Mouse (Mus musculus) spleen, adult 10 weeks (tissue): ENCODE results near the gene Tomm5. TPM values are rescaled to one million over a fixed set of nuclear protein-coding genes. Genes with fewer than 3 reads are reported as not detected.

Experiments
- polyA plus RNA-seq: library from polyadenylated mRNA; stranded (reverse); fragments of 350-450 nt; fragmentation: Illumina TruSeq; extraction: RNeasy Lipid Tissue Mini Kit (QIAGEN cat#74804); gene quantifications from one replicate; pipeline ENCODE4 v1.2.3, GENCODE M21; 2015; ENCODE audit warnings: low replicate concordance; ENCODE audit not compliant: insufficient read depth

Tomm5 gene
- polyA plus RNA-seq, result 87.5 TPM

GRCm38 (mm10) chr4:45107601-45108277, at the start of gene Tomm5:
Gene Tomm5 (minus strand): TSS chr4:45108114.

GRCm38 (mm10) chr4:45084021-45084894, 23.7 kb downstream of the Tomm5 start, which contains the start of gene Fbxo10:
Gene Fbxo10 (minus strand): TSS chr4:45084604.

Other genes starting within 250 kb of the Tomm5 start
- gene Grhpr, start 126.7 kb downstream of the Tomm5 start, polyA plus RNA-seq, result 5.3 TPM
- gene Zbtb5, start 95.7 kb downstream of the Tomm5 start, polyA plus RNA-seq, result 11.5 TPM
- gene Polr1e, start 89.5 kb downstream of the Tomm5 start, polyA plus RNA-seq, result 47.4 TPM
- gene Fbxo10, start 23.5 kb downstream of the Tomm5 start, polyA plus RNA-seq, result 1.6 TPM
- 0.14 TPM for gene Frmpd1, start 76.8 kb upstream of the Tomm5 start, polyA plus RNA-seq
- 18.5 TPM for gene Trmt10b, start 189.0 kb upstream of the Tomm5 start, polyA plus RNA-seq
- 16.5 TPM for gene Dcaf10, start 234.0 kb upstream of the Tomm5 start, polyA plus RNA-seq
- 63.5 TPM for gene Exosc3, start 234.6 kb upstream of the Tomm5 start, polyA plus RNA-seq